In the genomic region with DNA sequence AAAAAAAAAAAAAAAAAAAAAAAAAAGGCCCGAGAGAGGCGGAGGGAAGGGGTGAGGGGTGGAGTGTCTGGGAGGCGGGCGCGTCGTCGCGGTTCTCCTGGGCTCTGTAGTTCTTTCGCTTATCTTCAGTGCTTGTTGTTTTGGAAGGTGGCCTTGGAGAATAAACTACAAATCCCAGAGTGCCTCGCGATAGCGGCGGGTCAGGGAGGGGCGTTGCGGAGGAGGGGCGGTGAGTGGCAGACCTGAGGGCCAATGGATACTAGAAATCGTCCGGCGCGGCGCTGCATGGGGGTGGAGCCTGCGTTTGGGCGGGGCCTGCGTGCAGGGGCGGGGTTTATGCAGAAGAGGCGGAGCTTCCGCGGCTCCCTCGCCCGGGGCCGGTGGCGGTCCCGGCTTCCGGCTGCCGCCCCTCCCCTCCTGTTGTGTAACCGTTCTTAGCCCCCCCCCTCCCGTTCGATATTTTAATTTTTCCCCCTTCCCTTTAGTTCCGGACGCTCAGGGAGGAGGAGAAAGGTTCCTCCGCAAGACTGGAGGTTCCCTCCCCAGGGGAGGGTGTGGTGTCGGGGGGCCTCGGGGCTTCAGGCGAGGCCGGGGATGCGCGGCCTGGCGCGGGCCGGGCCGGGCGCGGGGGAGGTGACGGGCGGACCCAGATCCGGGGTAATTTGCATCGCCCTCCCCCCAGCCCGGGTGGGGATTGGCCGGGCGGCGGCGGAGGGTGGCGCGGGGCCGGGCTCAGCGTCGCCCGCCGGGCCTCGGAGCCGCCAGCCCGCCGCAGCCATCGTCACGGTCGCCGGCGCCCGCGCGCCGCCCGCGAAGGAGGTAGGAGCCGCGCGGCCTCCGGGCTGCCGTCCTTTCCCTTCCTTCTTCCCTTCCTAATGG, we compare ENCODE assay signal across 8 mouse cellular contexts. TPM values are rescaled to one million over a fixed set of nuclear protein-coding genes. Genes with fewer than 3 reads are reported as not detected.
A peak's percentile ranks its signal among the peaks of the same experiment; 100 is the strongest.
DNase-seq lines count a peak whose midpoint lies in the region; ATAC-seq and TF ChIP-seq lines count a peak whose summit lies in the region.

No protein-coding gene starts in this region.

- WGBS in forebrain, embryonic 15.5 days, result under 1% methylated on average over 83 of the region's 89 CpGs
- under 1% methylated on average over 84 of the region's 89 CpGs for WGBS in lung, embryonic 14.5 days
- under 1% methylated on average over 84 of the region's 89 CpGs for WGBS in olfactory bulb, adult 2 months
- 1% methylated on average over 63 of the region's 89 CpGs for WGBS in thymus, adult 2 months

- intact Hi-C loops in heart, postnatal 36 days (cut with DNase I), result loop anchor here (5.0 kb wide), 1 partner anchor 40 kb away; the partner anchor contains the start of gene Eef2

- H3K27ac ChIP-seq in ES-E14 (ENCODE audit: insufficient read depth, low read depth, low read length, poor library complexity, severe bottlenecking), result peak overlapping the region; percentile 82
- H3K27ac ChIP-seq in forebrain, embryonic 15.5 days (replicated peaks), result peak overlapping the region; percentile 98
- peak overlapping the region; percentile 99 for H3K27ac ChIP-seq in layer of hippocampus, adult 2 months
- H3K27ac ChIP-seq in lung, embryonic 14.5 days (ENCODE audit: low read depth), result peak overlapping the region; percentile 99
- peak overlapping the region; percentile 89 for H3K27ac ChIP-seq in olfactory bulb, adult 2 months (ENCODE audit: insufficient read depth, low read depth, low read length)
- H3K27ac ChIP-seq in thymus, adult 2 months (ENCODE audit: control insufficient read depth, insufficient read depth, low read length), result peak overlapping the region; percentile 75

- in situ Hi-C loops in ES-E14 (cut with MboI; ENCODE audit: low sequenced_read_pairs in 2 of 2, unreplicated experiment in 2 of 2), result no loop called here

- no peaks in the 10 kb centered on the region for H3K9me3 ChIP-seq in ES-E14 (ENCODE audit: control insufficient read depth, insufficient read depth, low read depth, low read length)
- no peaks in the 10 kb centered on the region for H3K9me3 ChIP-seq in forebrain, embryonic 15.5 days
- H3K9me3 ChIP-seq in lung, embryonic 14.5 days (ENCODE audit: low read depth, low read length), result no peaks in the 10 kb centered on the region

- peak; percentile 93 for ATAC-seq in forebrain, embryonic 15.5 days (replicated peaks)
- peak; percentile 91 for ATAC-seq in lung, embryonic 14.5 days (ENCODE audit: insufficient read depth)

- peak overlapping the region; percentile 91 to 96 for H3K4me3 ChIP-seq in ES-E14 (ENCODE audit: insufficient read depth in 1 of 2, low read depth in 1 of 2, low read length in 2 of 2, poor library complexity in 1 of 2, severe bottlenecking in 1 of 2)
- peak overlapping the region; percentile 91 for H3K4me3 ChIP-seq in forebrain, embryonic 15.5 days
- peak overlapping the region; percentile 98 for H3K4me3 ChIP-seq in layer of hippocampus, adult 2 months
- peak overlapping the region; percentile 94 for H3K4me3 ChIP-seq in lung, embryonic 14.5 days (ENCODE audit: low read depth, low read length)
- peak overlapping the region; percentile 80 for H3K4me3 ChIP-seq in olfactory bulb, adult 2 months (ENCODE audit: insufficient read depth, low read depth, low read length)
- H3K4me3 ChIP-seq in thymus, adult 2 months (ENCODE audit: control insufficient read depth, insufficient read depth, low read length), result peak overlapping the region; percentile 69

- H3K4me2 ChIP-seq in forebrain, embryonic 15.5 days (replicated peaks), result peak overlapping the region; percentile 89
- peak overlapping the region; percentile 94 for H3K4me2 ChIP-seq in lung, embryonic 14.5 days

- H3K27me3 ChIP-seq in forebrain, embryonic 15.5 days, result peaks cover 33% of the 10 kb centered on the region
- peaks cover 27% of the 10 kb centered on the region for H3K27me3 ChIP-seq in lung, embryonic 14.5 days (ENCODE audit: insufficient read depth, low read length)
- no peaks in the 10 kb centered on the region; the same call in 1 of the 2 replicates for H3K27me3 ChIP-seq in thymus, adult 2 months (ENCODE audit: control insufficient read depth, insufficient read depth, low read length)

- H3K36me3 ChIP-seq in ES-E14 (ENCODE audit: control insufficient read depth, insufficient read depth, low read length, poor library complexity, severe bottlenecking), result no peaks in the 10 kb centered on the region
- no peaks in the 10 kb centered on the region for H3K36me3 ChIP-seq in forebrain, embryonic 15.5 days
- H3K36me3 ChIP-seq in lung, embryonic 14.5 days (ENCODE audit: insufficient read depth), result peaks cover 9% of the 10 kb centered on the region; the same call in 1 of the 2 replicates
- no peaks in the 10 kb centered on the region for H3K36me3 ChIP-seq in thymus, adult 2 months (ENCODE audit: control insufficient read depth, insufficient read depth, low read length)

- H3K9ac ChIP-seq in ES-E14 (ENCODE audit: insufficient read depth, low read depth, low read length, poor library complexity, severe bottlenecking), result peak overlapping the region; percentile 90
- H3K9ac ChIP-seq in forebrain, embryonic 15.5 days (replicated peaks), result peak overlapping the region; percentile 76
- H3K9ac ChIP-seq in lung, embryonic 14.5 days, result peak overlapping the region; percentile 97

- DNase-seq in ES-E14 (ENCODE audit: low read depth, low spot score), result peak; percentile 96
- peak; percentile 99 for DNase-seq in cerebellum, adult 11-12 months
- DNase-seq in heart, postnatal 36 days, result peak; percentile 100
- DNase-seq in layer of hippocampus, adult 2 months (ENCODE audit: low spot score in 2 of 2), result peak; percentile 100
- DNase-seq in lung, embryonic 14.5 days, result peak; percentile 99
- peak; percentile 99 for DNase-seq in thymus, adult 2 months

- TF ChIP-seq POLR2A in olfactory bulb, adult 2 months (IDR thresholded peaks at IDR 0.05; ENCODE audit: insufficient read depth, low read depth, low read length), result peak; percentile 7; the same call in 1 of the 2 replicates
- TF ChIP-seq POLR2A in thymus, adult 2 months (IDR thresholded peaks at IDR 0.05; ENCODE audit: control insufficient read depth, extremely low read depth, insufficient read depth, low read length, poor library complexity), result peak; percentile 61; the same call in 1 of the 2 replicates

- peaks cover under 1 to 24% of the 10 kb centered on the region in 2 experiments; a peak in 3 of 4 replicates for H3K4me1 ChIP-seq in ES-E14 (ENCODE audit: control insufficient read depth in 2 of 2, insufficient read depth in 2 of 2, low read length in 2 of 2, poor library complexity in 1 of 2)
- H3K4me1 ChIP-seq in forebrain, embryonic 15.5 days, result peaks cover 58% of the 10 kb centered on the region
- H3K4me1 ChIP-seq in lung, embryonic 14.5 days (ENCODE audit: insufficient read depth), result peaks cover 26% of the 10 kb centered on the region
- peaks cover 52% of the 10 kb centered on the region for H3K4me1 ChIP-seq in olfactory bulb, adult 2 months (ENCODE audit: control insufficient read depth, insufficient read depth, low read length)
- H3K4me1 ChIP-seq in thymus, adult 2 months (replicated peaks; ENCODE audit: control insufficient read depth, insufficient read depth, low read length), result peaks cover 51% of the 10 kb centered on the region

- TF ChIP-seq CTCF in layer of hippocampus, adult 2 months (conservative IDR thresholded peaks at IDR 0.05), result no peak
- TF ChIP-seq CTCF in lung, embryonic 14.5 days (IDR thresholded peaks at IDR 0.05; ENCODE audit: low read depth), result no peak
- TF ChIP-seq CTCF in olfactory bulb, adult 2 months (IDR thresholded peaks at IDR 0.05; ENCODE audit: insufficient read depth, low read depth, low read length), result no peak
- no peak for TF ChIP-seq CTCF in thymus, adult 2 months (IDR thresholded peaks at IDR 0.05; ENCODE audit: borderline replicate concordance, control insufficient read depth, extremely low read depth, insufficient read depth, low read length, poor library complexity)

RNA-seq across cellular contexts. Expression of gene Zbtb7a, which starts 2.5 kb away (rescaled TPM):
- total RNA-seq in ES-E14 (2012; rRNA removed), result 15.7 and 30.1 TPM in 2 replicates
- polyA plus RNA-seq in forebrain, embryonic 15.5 days (2015; fragmentation: Nextera tagmentation; extraction: Ambion mirVana), result 12.1 and 15.1 TPM in 2 replicates
- 10 to 100 TPM; 37.9 to 39.5 TPM for total RNA-seq in heart, postnatal 36 days (2021)
- total RNA-seq in layer of hippocampus, adult 2 months (2021), result 100 to 1,000 TPM; 103 to 109 TPM
- 22.4 and 25.0 TPM in 2 replicates for polyA plus RNA-seq in lung, embryonic 14.5 days (2014; fragmentation: Nextera tagmentation; extraction: Ambion mirVana)
- polyA plus RNA-seq in olfactory bulb, adult 2 months (2012; ENCODE audit: insufficient read depth, insufficient read length, low replicate concordance, missing spikeins), result 77.0 TPM in 1 of 2 replicates, not detected in the other
- polyA plus RNA-seq in thymus, adult 2 months (2012; rRNA removed), result 66.0 and 87.5 TPM in 2 replicates

RNA-seq across cellular contexts. Expression of gene Pias4, which starts 30.2 kb away (rescaled TPM):
- 37.8 and 50.7 TPM in 2 replicates for total RNA-seq in ES-E14 (2012; rRNA removed)
- 54.9 and 57.8 TPM in 2 replicates for polyA plus RNA-seq in forebrain, embryonic 15.5 days (2015; fragmentation: Nextera tagmentation; extraction: Ambion mirVana)
- total RNA-seq in heart, postnatal 36 days (2021), result 10 to 100 TPM; 14.0 to 17.1 TPM
- total RNA-seq in layer of hippocampus, adult 2 months (2021), result 10 to 100 TPM; 29.4 to 29.5 TPM
- 38.7 and 47.9 TPM in 2 replicates for polyA plus RNA-seq in lung, embryonic 14.5 days (2014; fragmentation: Nextera tagmentation; extraction: Ambion mirVana)
- not detected in 2 replicates for polyA plus RNA-seq in olfactory bulb, adult 2 months (2012; ENCODE audit: insufficient read depth, insufficient read length, low replicate concordance, missing spikeins)
- polyA plus RNA-seq in thymus, adult 2 months (2012; rRNA removed), result 67.6 and 72.9 TPM in 2 replicates

RNA-seq across cellular contexts. Expression of gene Map2k2, which starts 31.8 kb away (rescaled TPM):
- 115 and 121 TPM in 2 replicates for total RNA-seq in ES-E14 (2012; rRNA removed)
- polyA plus RNA-seq in forebrain, embryonic 15.5 days (2015; fragmentation: Nextera tagmentation; extraction: Ambion mirVana), result 211 and 229 TPM in 2 replicates
- 100 to 1,000 TPM; 113 to 125 TPM for total RNA-seq in heart, postnatal 36 days (2021)
- total RNA-seq in layer of hippocampus, adult 2 months (2021), result 100 to 1,000 TPM; 132 to 139 TPM
- 180 and 199 TPM in 2 replicates for polyA plus RNA-seq in lung, embryonic 14.5 days (2014; fragmentation: Nextera tagmentation; extraction: Ambion mirVana)
- polyA plus RNA-seq in olfactory bulb, adult 2 months (2012; ENCODE audit: insufficient read depth, insufficient read length, low replicate concordance, missing spikeins), result not detected in 2 replicates
- 214 and 285 TPM in 2 replicates for polyA plus RNA-seq in thymus, adult 2 months (2012; rRNA removed)

RNA-seq across cellular contexts. Expression of gene Creb3l3, which starts 38.8 kb away (rescaled TPM):
- total RNA-seq in ES-E14 (2012; rRNA removed), result 0.94 and 2.2 TPM in 2 replicates
- 0.13 and 0.25 TPM in 2 replicates for polyA plus RNA-seq in forebrain, embryonic 15.5 days (2015; fragmentation: Nextera tagmentation; extraction: Ambion mirVana)
- total RNA-seq in heart, postnatal 36 days (2021), result 1 to 10 TPM in 1 of 2 experiments, under 1 TPM in 1; 0.95 to 1.1 TPM
- under 1 TPM; 0.20 to 0.66 TPM for total RNA-seq in layer of hippocampus, adult 2 months (2021)
- 0.41 and 0.58 TPM in 2 replicates for polyA plus RNA-seq in lung, embryonic 14.5 days (2014; fragmentation: Nextera tagmentation; extraction: Ambion mirVana)
- not detected in 2 replicates for polyA plus RNA-seq in olfactory bulb, adult 2 months (2012; ENCODE audit: insufficient read depth, insufficient read length, low replicate concordance, missing spikeins)
- polyA plus RNA-seq in thymus, adult 2 months (2012; rRNA removed), result 0.39 and 1.0 TPM in 2 replicates

RNA-seq across cellular contexts. Expression of gene Eef2, which starts 38.9 kb away (rescaled TPM):
- 2,093 and 2,486 TPM in 2 replicates for total RNA-seq in ES-E14 (2012; rRNA removed)
- 633 and 637 TPM in 2 replicates for polyA plus RNA-seq in forebrain, embryonic 15.5 days (2015; fragmentation: Nextera tagmentation; extraction: Ambion mirVana)
- 1,000 to 10,000 TPM; 1,005 to 1,085 TPM for total RNA-seq in heart, postnatal 36 days (2021)
- total RNA-seq in layer of hippocampus, adult 2 months (2021), result 100 to 1,000 TPM; 907 to 909 TPM
- polyA plus RNA-seq in lung, embryonic 14.5 days (2014; fragmentation: Nextera tagmentation; extraction: Ambion mirVana), result 481 and 493 TPM in 2 replicates
- 423 and 2,167 TPM in 2 replicates for polyA plus RNA-seq in olfactory bulb, adult 2 months (2012; ENCODE audit: insufficient read depth, insufficient read length, low replicate concordance, missing spikeins)
- 2,100 and 2,369 TPM in 2 replicates for polyA plus RNA-seq in thymus, adult 2 months (2012; rRNA removed)

Comparison
In these comparisons a context has a peak if more than half of its experiments do, and no peak if none do; other contexts are left out.
1. Peak in every context shown above with its lines: DNase-seq, ATAC-seq, H3K4me3 ChIP-seq and H3K27ac ChIP-seq.